Mouse (Mus musculus) forebrain, postnatal 0 days (tissue): ENCODE results near the gene Vmn1r88. TPM values are rescaled to one million over a fixed set of nuclear protein-coding genes. Genes with fewer than 3 reads are reported as not detected.
"Not testable (repeated sequence)": the region's sequence is repeated elsewhere in the genome, so short reads cannot be mapped to it uniquely, and the experiment has no call there.

ENCODE experiments used
- ATAC-seq: fragments of 200-750 bp; cut with Nextera tagmentation; 2 replicates; pipeline ENCODE4 v1.8.0; 2017; ENCODE audit warnings: mild to moderate bottlenecking, moderate library complexity
- DNase-seq: peaks from one replicate; pipeline ENCODE4 v3.0.0-alpha.2; 2015
- H3K27ac ChIP-seq: fragments of 300-500 bp; sonication (generic); 2 replicates; pipeline ENCODE4 v1.5.1; 2014; ENCODE audit warnings: low read depth, mild to moderate bottlenecking, antibody characterized with exemption, low read length, moderate library complexity, mixed read lengths
- H3K27me3 ChIP-seq: fragments of 300-500 bp; sonication (generic); 2 replicates; pipeline ENCODE4 v1.6.1; 2014; ENCODE audit warnings: mild to moderate bottlenecking, low read length, mixed read lengths; ENCODE audit not compliant: insufficient read depth
- H3K36me3 ChIP-seq: fragments of 300-500 bp; sonication (generic); 2 replicates; pipeline ENCODE4 v1.6.1; 2014; ENCODE audit warnings: mild to moderate bottlenecking, moderate library complexity; ENCODE audit not compliant: insufficient read depth
- H3K4me1 ChIP-seq: fragments of 300-500 bp; sonication (generic); 2 replicates; pipeline ENCODE4 v1.6.1; 2014; ENCODE audit warnings: antibody characterized with exemption; ENCODE audit not compliant: insufficient read depth
- H3K4me2 ChIP-seq: fragments of 300-500 bp; sonication (generic); 2 replicates; pipeline ENCODE4 v1.6.1; 2014; ENCODE audit warnings: low read depth, mild to moderate bottlenecking, moderate library complexity
- H3K4me3 ChIP-seq: fragments of 300-500 bp; sonication (generic); 2 replicates; pipeline ENCODE4 v1.5.1; 2014; ENCODE audit warnings: low read depth, low read length, mixed read lengths
- H3K9ac ChIP-seq: fragments of 300-500 bp; sonication (generic); 2 replicates; pipeline ENCODE4 v1.6.1; 2014; ENCODE audit warnings: mild to moderate bottlenecking
- H3K9me3 ChIP-seq: fragments of 300-500 bp; sonication (generic); 2 replicates; pipeline ENCODE4 v1.6.1; 2016; ENCODE audit warnings: low read length
- CTCF ChIP-seq: sonication (generic); IDR thresholded peaks from 2 replicates; pipeline ENCODE4 v1.5.1; 2016; ENCODE audit warnings: antibody characterized with exemption, control low read depth, low read depth
- WGBS: fragments of 180-500 bp; shearing (Covaris S2); extraction: QIAGEN DNeasy Blood & Tissue Kit; methylation state at CpG from one replicate; pipeline ENCODE4 v1.1.7; 2014; 5-methylcytosine and 5-hydroxymethylcytosine counted together
- polyA plus RNA-seq: library from polyadenylated mRNA; unstranded; fragments of >200 nt; fragmentation: Nextera tagmentation; extraction: Ambion mirVana; gene quantifications from 2 replicates; pipeline ENCODE4 v1.2.1, GENCODE M21; 2015
- total RNA-seq: library from RNA; depleted of rRNA; stranded (reverse); fragments of >200 nt; gene quantifications from 2 replicates; pipeline ENCODE4 v1.2.3, GENCODE M21; 2014; rRNA removed

Vmn1r88 gene
- total RNA-seq (not detected in 2 replicates), polyA plus RNA-seq (not detected in 2 replicates)

- H3K9ac ChIP-seq: no peak within 1 kb of the TSS
- H3K27me3 ChIP-seq: no peaks in the 10 kb centered on the region
- no peak within 1 kb of the TSS for H3K4me2 ChIP-seq
- no peaks in the 10 kb centered on the region for H3K36me3 ChIP-seq
- no peak within 1 kb of the TSS for H3K4me3 ChIP-seq
- DNase-seq: no peak
- TF ChIP-seq CTCF: no peak
- no peaks in the 10 kb centered on the region for H3K9me3 ChIP-seq
- H3K4me1 ChIP-seq: no peaks in the 10 kb centered on the region
- H3K27ac ChIP-seq: no peak within 1 kb of the TSS
- no peak for ATAC-seq
Observed at GRCm38 (mm10) chr7:13159268-13159667, at the start of gene Vmn1r88. Vmn1r88 (plus strand) TSS chr7:13159568.

- Histone ChIP-seq H3K4me2 (no peak within 1 kb of the TSS), H3K27me3 (no peaks in the 10 kb centered on the region), H3K4me3 (no peak within 1 kb of the TSS), H3K4me1 (no peaks in the 10 kb centered on the region), H3K9me3 (no peaks in the 10 kb centered on the region), H3K36me3 (no peaks in the 10 kb centered on the region), H3K27ac (no peak within 1 kb of the TSS), H3K9ac (no peak within 1 kb of the TSS)
- ATAC-seq (no peak), DNase-seq (no peak)
- no peak for TF ChIP-seq CTCF
Observed at GRCm38 (mm10) chr7:13119817-13120216, 39.6 kb upstream of the Vmn1r88 start, which contains the start of gene Vmn1r86. Vmn1r86 (minus strand) TSS chr7:13119917.

GRCm38 (mm10) chr7:13123554-13124153, 35.7 kb upstream of the Vmn1r88 start:
- not testable (repeated sequence) for DNase-seq, H3K27ac ChIP-seq, H3K9me3 ChIP-seq, H3K4me1 ChIP-seq, H3K27me3 ChIP-seq, H3K36me3 ChIP-seq, H3K9ac ChIP-seq
- Histone ChIP-seq H3K4me3 (0 out of 2 replicates have a peak overlapping the region, but pooled peaks have one; percentile 16), H3K4me2 (peak overlapping the region; percentile 36)
- ATAC-seq: peak; percentile 79
- WGBS: 3% methylated on average over 12 of the region's 34 CpGs

- DNase-seq: no peak
- H3K9ac ChIP-seq: no peak overlapping the region
- 90% methylated on average over 2 of the region's 2 CpGs for WGBS
Observed at GRCm38 (mm10) chr7:13131856-13132255, 27.5 kb upstream of the Vmn1r88 start.

GRCm38 (mm10) chr7:13137340-13137739, 22.0 kb upstream of the Vmn1r88 start:
- ATAC-seq (no peak), DNase-seq (no peak)
- H3K9me3 ChIP-seq: no peaks in the 10 kb centered on the region
- no peaks in the 10 kb centered on the region for H3K36me3 ChIP-seq
- H3K4me1 ChIP-seq: no peaks in the 10 kb centered on the region
- no peak overlapping the region for H3K27ac ChIP-seq
- no peak overlapping the region for H3K9ac ChIP-seq
- no peaks in the 10 kb centered on the region for H3K27me3 ChIP-seq
- H3K4me2 ChIP-seq: no peak overlapping the region
- no peak for TF ChIP-seq CTCF
- no peak overlapping the region for H3K4me3 ChIP-seq

More at GRCm38 (mm10) chr7:13131856-13132255, 27.5 kb upstream of the Vmn1r88 start:
- Histone ChIP-seq H3K4me3 (no peak overlapping the region), H3K36me3 (no peaks in the 10 kb centered on the region), H3K9me3 (no peaks in the 10 kb centered on the region), H3K27ac (no peak overlapping the region), H3K27me3 (no peaks in the 10 kb centered on the region), H3K4me2 (no peak overlapping the region), H3K4me1 (no peaks in the 10 kb centered on the region)
- no peak for TF ChIP-seq CTCF
- ATAC-seq: no peak

GRCm38 (mm10) chr7:13140057-13140456, 19.3 kb upstream of the Vmn1r88 start, which contains the start of gene Vmn1r87:
Vmn1r87 (minus strand) TSS chr7:13140157.
- WGBS: 80% methylated on average over 1 of the region's 1 CpGs
- Histone ChIP-seq H3K4me2 (no peak within 1 kb of the TSS), H3K9me3 (no peaks in the 10 kb centered on the region), H3K27ac (no peak within 1 kb of the TSS), H3K9ac (no peak within 1 kb of the TSS), H3K27me3 (no peaks in the 10 kb centered on the region), H3K4me3 (no peak within 1 kb of the TSS), H3K36me3 (no peaks in the 10 kb centered on the region), H3K4me1 (no peaks in the 10 kb centered on the region)
- DNase-seq: no peak
- TF ChIP-seq CTCF: no peak
- ATAC-seq: no peak

- no peaks in the 10 kb centered on the region for H3K9me3 ChIP-seq
- DNase-seq: no peak
- no peaks in the 10 kb centered on the region for H3K27me3 ChIP-seq
- H3K4me1 ChIP-seq: no peaks in the 10 kb centered on the region
- H3K9ac ChIP-seq: no peak within 1 kb of the TSS
- H3K27ac ChIP-seq: no peak within 1 kb of the TSS
- no peak within 1 kb of the TSS for H3K4me2 ChIP-seq
- H3K36me3 ChIP-seq: no peaks in the 10 kb centered on the region
- no peak for ATAC-seq
- no peak within 1 kb of the TSS for H3K4me3 ChIP-seq
- TF ChIP-seq CTCF: no peak
Observed at GRCm38 (mm10) chr7:13212720-13213119, 53.4 kb downstream of the Vmn1r88 start, which contains the start of gene Vmn1r89. Vmn1r89 (plus strand) TSS chr7:13213020.

Other genes starting within 250 kb of the Vmn1r88 start
- 1,758 and 2,185 TPM in 2 replicates for gene Rps5, start 237.3 kb upstream of the Vmn1r88 start, total RNA-seq
- 679 and 877 TPM in 2 replicates for gene Rps5, start 237.3 kb upstream of the Vmn1r88 start, polyA plus RNA-seq
- gene Rnf225, start 232.2 kb upstream of the Vmn1r88 start, total RNA-seq: 1.7 and 1.8 TPM in 2 replicates
- gene Rnf225, start 232.2 kb upstream of the Vmn1r88 start, polyA plus RNA-seq: 0.36 and 0.75 TPM in 2 replicates
- gene Zfp324, start 193.7 kb upstream of the Vmn1r88 start, total RNA-seq: 32.9 and 47.7 TPM in 2 replicates
- 6.8 and 8.8 TPM in 2 replicates for gene Zfp324, start 193.7 kb upstream of the Vmn1r88 start, polyA plus RNA-seq
- 7.5 and 13.0 TPM in 2 replicates for gene Zfp446, start 181.7 kb upstream of the Vmn1r88 start, total RNA-seq
- 6.0 and 8.2 TPM in 2 replicates for gene Zfp446, start 181.7 kb upstream of the Vmn1r88 start, polyA plus RNA-seq
- 0.23 and 0.43 TPM in 2 replicates for gene Slc27a5, start 161.4 kb upstream of the Vmn1r88 start, total RNA-seq
- gene Slc27a5, start 161.4 kb upstream of the Vmn1r88 start, polyA plus RNA-seq: 0.08 and 0.18 TPM in 2 replicates
- gene Trim28, start 160.5 kb upstream of the Vmn1r88 start, total RNA-seq: 430 and 485 TPM in 2 replicates
- 209 and 211 TPM in 2 replicates for gene Trim28, start 160.5 kb upstream of the Vmn1r88 start, polyA plus RNA-seq
- 32.8 and 33.3 TPM in 2 replicates for gene Zbtb45, start 149.5 kb upstream of the Vmn1r88 start, total RNA-seq
- gene Zbtb45, start 149.5 kb upstream of the Vmn1r88 start, polyA plus RNA-seq: 25.0 and 29.3 TPM in 2 replicates
- gene Chmp2a, start 124.8 kb upstream of the Vmn1r88 start, total RNA-seq: 131 and 160 TPM in 2 replicates
- 210 and 239 TPM in 2 replicates for gene Chmp2a, start 124.8 kb upstream of the Vmn1r88 start, polyA plus RNA-seq
- gene Ube2m, start 121.3 kb upstream of the Vmn1r88 start, total RNA-seq: 336 and 344 TPM in 2 replicates
- 130 and 132 TPM in 2 replicates for gene Ube2m, start 121.3 kb upstream of the Vmn1r88 start, polyA plus RNA-seq
- 11.8 and 15.1 TPM in 2 replicates for gene Mzf1, start 104.8 kb upstream of the Vmn1r88 start, total RNA-seq
- gene Mzf1, start 104.8 kb upstream of the Vmn1r88 start, polyA plus RNA-seq: 10.1 and 12.9 TPM in 2 replicates
- 0.14 and 0.23 TPM in 2 replicates for gene Vmn1r85, start 64.4 kb upstream of the Vmn1r88 start, total RNA-seq
- 0.05 and 0.12 TPM in 2 replicates for gene Vmn1r85, start 64.4 kb upstream of the Vmn1r88 start, polyA plus RNA-seq
- gene Vmn1r86, start 39.7 kb upstream of the Vmn1r88 start, total RNA-seq: not detected in 2 replicates
- not detected in 2 replicates for gene Vmn1r86, start 39.7 kb upstream of the Vmn1r88 start, polyA plus RNA-seq
- not detected in 2 replicates for gene Vmn1r87, start 19.4 kb upstream of the Vmn1r88 start, total RNA-seq
- gene Vmn1r87, start 19.4 kb upstream of the Vmn1r88 start, polyA plus RNA-seq: not detected in 2 replicates
- not detected in 2 replicates for gene Vmn1r89, start 53.5 kb downstream of the Vmn1r88 start, total RNA-seq
- not detected in 2 replicates for gene Vmn1r89, start 53.5 kb downstream of the Vmn1r88 start, polyA plus RNA-seq
- gene Lig1, start 117.7 kb downstream of the Vmn1r88 start, total RNA-seq: 9.6 and 10.3 TPM in 2 replicates
- 20.3 and 26.2 TPM in 2 replicates for gene Lig1, start 117.7 kb downstream of the Vmn1r88 start, polyA plus RNA-seq
- gene Zswim9, start 119.2 kb downstream of the Vmn1r88 start, total RNA-seq: 8.9 and 15.3 TPM in 2 replicates
- gene Zswim9, start 119.2 kb downstream of the Vmn1r88 start, polyA plus RNA-seq: 5.0 and 8.2 TPM in 2 replicates
- 0.46 and 0.48 TPM in 2 replicates for gene Pla2g4c, start 165.1 kb downstream of the Vmn1r88 start, total RNA-seq
- 0.13 TPM in 1 of 2 replicates, not detected in the other for gene Pla2g4c, start 165.1 kb downstream of the Vmn1r88 start, polyA plus RNA-seq
- not detected in 2 replicates for gene Cabp5, start 238.6 kb downstream of the Vmn1r88 start, total RNA-seq
- gene Cabp5, start 238.6 kb downstream of the Vmn1r88 start, polyA plus RNA-seq: not detected in 2 replicates